Comparison of ENCODE assay signal across 11 mouse cellular contexts in the genomic region with DNA sequence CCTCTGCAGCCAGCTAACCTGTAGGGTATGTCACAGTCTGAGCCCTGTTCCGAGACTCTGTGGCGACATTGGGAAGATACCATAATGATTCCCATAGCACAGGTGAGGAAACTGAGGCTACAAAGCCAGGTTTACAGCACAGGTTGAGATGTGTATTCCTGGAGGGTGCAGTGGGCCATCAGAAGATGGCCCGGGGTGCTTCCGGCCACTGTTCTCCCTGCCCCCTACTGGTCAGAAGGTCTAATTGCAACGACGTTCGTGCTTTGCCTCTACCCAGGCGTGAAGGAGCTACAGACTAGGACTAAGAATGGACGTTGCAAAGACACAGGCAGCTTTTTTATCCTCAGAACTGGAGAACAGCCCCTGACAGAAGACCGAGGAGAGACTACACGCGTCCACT. TPM values are rescaled to one million over a fixed set of nuclear protein-coding genes. Genes with fewer than 3 reads are reported as not detected.
DNase-seq lines count a peak whose midpoint lies in the region; ATAC-seq and TF ChIP-seq lines count a peak whose summit lies in the region.
"Had no signal": no experiment of that assay in that cellular context is flagged by ENCODE, and none has a peak within 500 bp of the region (broad histone marks: within the 10 kb centered on the region; RNA-seq: fewer than 3 reads in every experiment).

No protein-coding gene starts in this region.

- no peak overlapping the region for H3K4me3 ChIP-seq in hindbrain, embryonic 11.5 days (ENCODE audit: low read depth, low read length)
- H3K4me3 ChIP-seq in hindbrain, embryonic 13.5 days: no peak overlapping the region
- no peak overlapping the region for H3K4me3 ChIP-seq in thymus, adult 2 months (ENCODE audit: control insufficient read depth, insufficient read depth, low read length)
- no peak overlapping the region for H3K4me3 ChIP-seq in embryonic fibroblast, embryonic 13.5 days (ENCODE audit: insufficient read depth, low read length)

- TF ChIP-seq POLR2A in thymus, adult 2 months (IDR thresholded peaks at IDR 0.05; ENCODE audit: control insufficient read depth, extremely low read depth, insufficient read depth, low read length, poor library complexity): no peak
- no peak for TF ChIP-seq POLR2A in embryonic fibroblast, embryonic 13.5 days (IDR thresholded peaks at IDR 0.05; ENCODE audit: low read depth, low read length)

- WGBS in hindbrain, embryonic 11.5 days: 39% methylated on average over 12 of the region's 12 CpGs
- 36% methylated on average over 12 of the region's 12 CpGs for whole genome bisulfite sequencing in hindbrain, embryonic 13.5 days
- 43% methylated on average over 12 of the region's 12 CpGs for WGBS in thymus, adult 2 months

- peak; percentile 46 for DNase-seq in hindbrain, embryonic 11.5 days (ENCODE audit: low spot score)
- DNase-seq in thymus, adult 2 months: peak; percentile 11
- DNase-seq in thymus, adult 18-20 months: no peak
- DNase-seq in heart, postnatal 4 days: no peak
- no peak for DNase-seq in frontal cortex, postnatal 14 days (ENCODE audit: low spot score in 2 of 2)
- DNase-seq: heart, postnatal 36 days; right cerebral cortex, postnatal 4 days had no signal

- H3K9ac ChIP-seq in hindbrain, embryonic 11.5 days (ENCODE audit: low read depth, low read length): no peak overlapping the region
- H3K9ac ChIP-seq in hindbrain, embryonic 13.5 days: no peak overlapping the region

- no peaks in the 10 kb centered on the region for H3K36me3 ChIP-seq in hindbrain, embryonic 11.5 days (ENCODE audit: control insufficient read depth, insufficient read depth, low read length)
- H3K36me3 ChIP-seq in hindbrain, embryonic 13.5 days: no peaks in the 10 kb centered on the region
- H3K36me3 ChIP-seq in thymus, adult 2 months (ENCODE audit: control insufficient read depth, insufficient read depth, low read length): no peaks in the 10 kb centered on the region

- H3K4me1 ChIP-seq in hindbrain, embryonic 11.5 days (replicated peaks; ENCODE audit: control insufficient read depth, insufficient read depth, low read length): no peaks in the 10 kb centered on the region
- peaks cover 20% of the 10 kb centered on the region for H3K4me1 ChIP-seq in hindbrain, embryonic 13.5 days (replicated peaks)
- peaks cover 4% of the 10 kb centered on the region for H3K4me1 ChIP-seq in thymus, adult 2 months (replicated peaks; ENCODE audit: control insufficient read depth, insufficient read depth, low read length)
- no peaks in the 10 kb centered on the region for H3K4me1 ChIP-seq in embryonic fibroblast, embryonic 13.5 days (ENCODE audit: control insufficient read depth, insufficient read depth, low read length)

- H3K9me3 ChIP-seq in hindbrain, embryonic 11.5 days (ENCODE audit: control insufficient read depth, low read length): no peaks in the 10 kb centered on the region
- H3K9me3 ChIP-seq in hindbrain, embryonic 13.5 days: no peaks in the 10 kb centered on the region

- H3K27me3 ChIP-seq in hindbrain, embryonic 11.5 days (ENCODE audit: control insufficient read depth, insufficient read depth, low read length): no peaks in the 10 kb centered on the region
- H3K27me3 ChIP-seq in hindbrain, embryonic 13.5 days: peaks cover 8% of the 10 kb centered on the region
- no peaks in the 10 kb centered on the region; the same call in 1 of the 2 replicates for H3K27me3 ChIP-seq in thymus, adult 2 months (ENCODE audit: control insufficient read depth, insufficient read depth, low read length)

- no peak overlapping the region for H3K4me2 ChIP-seq in hindbrain, embryonic 11.5 days (replicated peaks; ENCODE audit: low read depth, low read length)
- H3K4me2 ChIP-seq in hindbrain, embryonic 13.5 days: no peak overlapping the region

- no peak for ATAC-seq in hindbrain, embryonic 11.5 days (ENCODE audit: low FRiP score)
- ATAC-seq in hindbrain, embryonic 13.5 days (ENCODE audit: low FRiP score): no peak
- ATAC-seq in frontal cortex, adult (ENCODE audit: low TSS enrichment): no peak

- TF ChIP-seq CTCF in thymus, adult 2 months (IDR thresholded peaks at IDR 0.05; ENCODE audit: borderline replicate concordance, control insufficient read depth, extremely low read depth, insufficient read depth, low read length, poor library complexity): peak; percentile 77; the same call in 1 of the 2 replicates
- TF ChIP-seq CTCF in embryonic fibroblast, embryonic 13.5 days (IDR thresholded peaks at IDR 0.05; ENCODE audit: borderline replicate concordance, insufficient read depth, low read length): peak; percentile 18; the same call in 1 of the 2 replicates

- no peak overlapping the region for H3K27ac ChIP-seq in hindbrain, embryonic 11.5 days (ENCODE audit: low read depth, low read length)
- H3K27ac ChIP-seq in hindbrain, embryonic 13.5 days: no peak overlapping the region
- H3K27ac ChIP-seq in thymus, adult 2 months (ENCODE audit: control insufficient read depth, insufficient read depth, low read length): no peak overlapping the region
- H3K27ac ChIP-seq in embryonic fibroblast, embryonic 13.5 days (ENCODE audit: insufficient read depth, low read length): no peak overlapping the region

RNA-seq across cellular contexts. Expression of a gene that starts 10.3 kb away (rescaled TPM):
- 2.1 and 2.6 TPM in 2 replicates for polyA plus RNA-seq in hindbrain, embryonic 11.5 days (2014; fragmentation: Nextera tagmentation; extraction: Ambion mirVana)
- 15.0 and 16.1 TPM in 2 replicates for polyA plus RNA-seq in hindbrain, embryonic 13.5 days (2015; fragmentation: Nextera tagmentation; extraction: Ambion mirVana)
- polyA plus RNA-seq in thymus, adult 2 months (2012; rRNA removed): 0.23 and 0.26 TPM in 2 replicates
- polyA plus RNA-seq in embryonic fibroblast, embryonic 13.5 days (2011; ENCODE audit: insufficient read length, low read depth, missing spikeins): not detected in 2 replicates
- under 1 TPM in 1 of 2 experiments, not detected in 1; 0.07 TPM for total RNA-seq in heart, postnatal 4 days (2021)
- total RNA-seq: heart, postnatal 36 days; monocyte, adult 5-6 weeks had no signal

Comparison
In these comparisons a context has a peak if more than half of its experiments do, and no peak if none do; other contexts are left out.
1. DNase-seq: peak in hindbrain, embryonic 11.5 days (single experiment) and thymus, adult 2 months (single experiment); none in thymus, adult 18-20 months (0 of 2), heart, postnatal 4 days (single experiment) and frontal cortex, postnatal 14 days (0 of 2).